In genomic region chr16:32812888-32813361, GRCm38 (mm10) we compare ENCODE assay signal across 8 mouse cellular contexts. TPM values are rescaled to one million over a fixed set of nuclear protein-coding genes. Genes with fewer than 3 reads are reported as not detected.
A peak's percentile ranks its signal among the peaks of the same experiment; 100 is the strongest.
DNase-seq lines count a peak whose midpoint lies in the region; ATAC-seq lines count a peak whose summit lies in the region.

No protein-coding gene starts in this region.

- H3K9me3 ChIP-seq in hindbrain, embryonic 14.5 days (ENCODE audit: control insufficient read depth, low read length), result no peaks in the 10 kb centered on the region

- no peaks in the 10 kb centered on the region for H3K27me3 ChIP-seq in hindbrain, embryonic 14.5 days (ENCODE audit: control insufficient read depth, insufficient read depth, low read length)

- no peak overlapping the region for H3K4me3 ChIP-seq in hindbrain, embryonic 14.5 days (replicated peaks; ENCODE audit: low read length)

- H3K9ac ChIP-seq in hindbrain, embryonic 14.5 days, result no peak overlapping the region

- no peak overlapping the region for H3K27ac ChIP-seq in hindbrain, embryonic 14.5 days

- no peak; the same call in 1 of the 2 replicates for ATAC-seq in hindbrain, embryonic 14.5 days (ENCODE audit: low FRiP score)

- WGBS in hindbrain, embryonic 14.5 days, result 5% methylated on average over 9 of the region's 9 CpGs

- 0 out of 2 replicates have a peak overlapping the region, but pooled peaks have one; percentile 23 for H3K4me2 ChIP-seq in hindbrain, embryonic 14.5 days (replicated peaks)

- peak; percentile 91 for DNase-seq in R1 (ENCODE audit: low read depth, low spot score)
- DNase-seq in cerebellum, adult 9-11 months, result peak; percentile 66
- peak; percentile 45 to 80 for DNase-seq in frontal cortex, postnatal 10 days (ENCODE audit: low spot score in 2 of 2)
- peak; percentile 84 for DNase-seq in hindbrain, embryonic 14.5 days (ENCODE audit: low spot score)
- peak; percentile 62 for DNase-seq in left cerebral cortex, adult 11 months (ENCODE audit: low spot score)
- peak; percentile 93 for DNase-seq in lung, postnatal 36 days
- DNase-seq in retina, postnatal 7 days (ENCODE audit: low read depth, low spot score), result peak; percentile 79
- peak; percentile 69 to 80 for DNase-seq in urinary bladder, adult 18-20 months (ENCODE audit: low spot score in 2 of 2)

- no peaks in the 10 kb centered on the region for H3K36me3 ChIP-seq in hindbrain, embryonic 14.5 days (replicated peaks; ENCODE audit: control insufficient read depth, insufficient read depth)

- H3K4me1 ChIP-seq in hindbrain, embryonic 14.5 days (replicated peaks; ENCODE audit: control insufficient read depth, insufficient read depth, low read length), result peaks cover 11% of the 10 kb centered on the region; the same call in 1 of the 2 replicates

RNA-seq across cellular contexts. Expression of gene Smbd1, which starts 2.6 kb away (rescaled TPM):
- polyA plus RNA-seq in hindbrain, embryonic 14.5 days (2014; fragmentation: Nextera tagmentation; extraction: Ambion mirVana), result not detected in 2 replicates

RNA-seq across cellular contexts. Expression of gene Muc20, which starts 15.7 kb away (rescaled TPM):
- polyA plus RNA-seq in hindbrain, embryonic 14.5 days (2014; fragmentation: Nextera tagmentation; extraction: Ambion mirVana), result not detected in 2 replicates
